Mouse (Mus musculus) myocyte (in vitro differentiated cells): ENCODE measurements around the gene Slc35e1.

Source experiments
- CEBPB ChIP-seq: IDR thresholded peaks from 2 replicates; pipeline ENCODE4 v1.6.1; 2011; ENCODE audit warnings: mild to moderate bottlenecking, moderate library complexity; ENCODE audit not compliant: poor library complexity, insufficient read depth, severe bottlenecking
- E2F4 ChIP-seq: IDR thresholded peaks from one replicate; pipeline ENCODE4 v1.6.1; 2011; ENCODE audit warnings: mild to moderate bottlenecking, control low read depth, moderate library complexity; ENCODE audit not compliant: insufficient read depth
- MAX ChIP-seq: IDR thresholded peaks from one replicate; pipeline ENCODE4 v1.6.1; 2011; ENCODE audit warnings: low read depth, mild to moderate bottlenecking, control low read depth
- POLR2A ChIP-seq: IDR thresholded peaks from one replicate; pipeline ENCODE4 v1.6.1; 2011; ENCODE audit warnings: low read depth, mild to moderate bottlenecking, control low read depth, moderate library complexity; ENCODE audit not compliant: insufficient read length
- SRF ChIP-seq: IDR thresholded peaks from one replicate; pipeline ENCODE4 v1.6.1; 2011; ENCODE audit warnings: low read depth; ENCODE audit not compliant: control insufficient read depth, insufficient read length
- TCF12 ChIP-seq: IDR thresholded peaks from one replicate; pipeline ENCODE4 v1.6.1; 2011; ENCODE audit warnings: mild to moderate bottlenecking, control low read depth; ENCODE audit not compliant: poor library complexity, insufficient read depth, severe bottlenecking
- USF1 ChIP-seq: IDR thresholded peaks from one replicate; pipeline ENCODE4 v1.6.1; 2011; ENCODE audit warnings: low read depth, mild to moderate bottlenecking, control low read depth, moderate library complexity

- no peak for TF ChIP-seq MAX
- TF ChIP-seq POLR2A: no peak
- no peak for TF ChIP-seq USF1
- TF ChIP-seq E2F4: no peak
- no peak for TF ChIP-seq SRF
- TF ChIP-seq TCF12: no peak
- TF ChIP-seq CEBPB: no peak
These were observed 29.5 kb upstream of the Slc35e1 start for GRCm38 (mm10) chr8:72521888-72522287.
